Mouse (Mus musculus) liver, postnatal 0 days (tissue): Measurements from ENCODE around the gene Coq8b.

ENCODE experiments used
- CTCF ChIP-seq: sonication (generic); IDR thresholded peaks from 2 replicates; pipeline ENCODE4 v1.5.1; 2016; ENCODE audit warnings: antibody characterized with exemption, low read depth
- EP300 ChIP-seq: IDR thresholded peaks from 2 replicates; pipeline ENCODE4 v1.6.1; 2016; ENCODE audit warnings: antibody characterized with exemption, low read depth, mild to moderate bottlenecking

DNA sequence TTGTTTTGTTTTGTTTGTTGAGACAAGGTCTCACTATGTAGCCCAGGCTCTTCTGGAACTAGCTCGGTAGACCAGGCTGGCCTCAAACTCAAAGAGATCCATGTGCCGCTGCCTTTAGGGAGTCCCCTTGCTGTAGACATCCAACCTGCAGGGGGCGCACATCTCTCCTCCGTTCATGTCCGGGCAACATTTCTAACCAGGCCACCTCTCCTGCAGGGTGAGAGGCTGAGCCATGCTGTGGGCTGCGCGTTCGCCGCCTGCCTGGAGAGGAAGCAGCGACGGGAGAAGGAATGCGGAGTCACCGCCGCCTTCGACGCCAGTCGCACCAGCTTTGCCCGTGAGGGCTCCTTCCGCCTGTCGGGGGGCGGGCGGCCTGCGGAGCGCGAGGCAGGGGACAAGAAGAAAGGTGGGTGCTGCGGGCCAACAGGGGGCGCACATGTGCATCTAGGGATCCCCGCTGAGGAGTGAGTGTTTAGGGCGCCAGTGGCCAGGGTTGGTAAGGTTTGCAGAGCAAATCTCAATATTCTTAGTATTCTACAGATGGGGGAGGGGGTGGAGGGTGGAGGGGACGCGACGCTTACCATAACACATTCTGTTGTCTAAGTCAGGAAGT is 41.0 kb downstream of the Coq8b start:
- TF ChIP-seq CTCF, result peak; percentile 64
- no peak for TF ChIP-seq EP300
